Mouse (Mus musculus) small intestine, adult 2 months (tissue): ENCODE data around the gene Ywhah. TPM values are rescaled to one million over a fixed set of nuclear protein-coding genes. Genes with fewer than 3 reads are reported as not detected.

Experiments used
- H3K27ac ChIP-seq: fragments of 200-500 bp; 2 replicates; pipeline ENCODE4 v1.5.1; 2012; ENCODE audit warnings: low read depth, low read length, control low read depth, inconsistent platforms; ENCODE audit not compliant: insufficient read depth
- H3K27me3 ChIP-seq: fragments of 200-500 bp; 2 replicates; pipeline ENCODE4 v1.6.1; 2012; ENCODE audit warnings: mild to moderate bottlenecking, moderate library complexity, low read length, inconsistent platforms; ENCODE audit not compliant: control insufficient read depth, insufficient read depth
- H3K36me3 ChIP-seq: fragments of 200-500 bp; 2 replicates; pipeline ENCODE4 v1.6.1; 2012; ENCODE audit warnings: mild to moderate bottlenecking, low read length, control low read depth, inconsistent platforms; ENCODE audit not compliant: control insufficient read depth, insufficient read depth
- H3K4me1 ChIP-seq: fragments of 200-500 bp; 2 replicates; pipeline ENCODE4 v1.6.1; 2012; ENCODE audit warnings: low read length, inconsistent platforms, mixed read lengths; ENCODE audit not compliant: control insufficient read depth, insufficient read depth, insufficient read length
- H3K4me3 ChIP-seq: fragments of 200-500 bp; 2 replicates; pipeline ENCODE4 v1.5.1; 2012; ENCODE audit warnings: low read depth, mild to moderate bottlenecking, control low read depth, inconsistent platforms, low read length, moderate library complexity
- CTCF ChIP-seq: fragments of 200-500 bp; IDR thresholded peaks from 2 replicates; pipeline ENCODE4 v1.5.1; 2012; ENCODE audit warnings: low read depth, mild to moderate bottlenecking, control low read depth, inconsistent platforms, low read length, moderate library complexity, mixed read lengths; ENCODE audit not compliant: insufficient replicate concordance, insufficient read length; ENCODE audit errors: extremely low read depth
- POLR2A ChIP-seq: fragments of 200-500 bp; IDR thresholded peaks from 2 replicates; pipeline ENCODE4 v1.6.1; 2012; ENCODE audit warnings: low read depth, mild to moderate bottlenecking, control low read depth, inconsistent platforms, low read length, moderate library complexity
- WGBS: fragments of 180-500 bp; shearing (Covaris S2); methylation state at CpG from one replicate; pipeline ENCODE4 v1.1.7; 2018; 5-methylcytosine and 5-hydroxymethylcytosine counted together
- polyA plus RNA-seq: library from polyadenylated mRNA; depleted of rRNA; stranded (reverse); fragments of >200 nt; gene quantifications from 2 replicates; pipeline ENCODE4 v1.2.3, GENCODE M21; 2012

Ywhah gene
- polyA plus RNA-seq, 1 experiment = 188 TPM

- no peak overlapping the region for H3K4me3 ChIP-seq
- no peaks in the 10 kb centered on the region for H3K36me3 ChIP-seq
- WGBS = 70% methylated on average over 4 of the region's 4 CpGs
- no peaks in the 10 kb centered on the region for H3K4me1 ChIP-seq
- TF ChIP-seq CTCF (no peak), POLR2A (no peak)
- no peaks in the 10 kb centered on the region for H3K27me3 ChIP-seq
- no peak overlapping the region for H3K27ac ChIP-seq
These were observed 14.5 kb upstream of the Ywhah start for GRCm38 (mm10) chr5:33004110-33004509.

GRCm38 (mm10) chr5:33005442-33006145 is 13.0 kb upstream of the Ywhah start:
- H3K4me3 ChIP-seq = no peak overlapping the region
- WGBS = 80% methylated on average over 11 of the region's 11 CpGs
- no peaks in the 10 kb centered on the region for H3K4me1 ChIP-seq
- H3K27me3 ChIP-seq = no peaks in the 10 kb centered on the region
- H3K27ac ChIP-seq = no peak overlapping the region
- no peaks in the 10 kb centered on the region for H3K36me3 ChIP-seq
- TF ChIP-seq POLR2A = no peak
- no peak for TF ChIP-seq CTCF

GRCm38 (mm10) chr5:33006670-33007069 is 11.9 kb upstream of the Ywhah start:
- no peaks in the 10 kb centered on the region for H3K4me1 ChIP-seq
- no peaks in the 10 kb centered on the region for H3K27me3 ChIP-seq
- H3K27ac ChIP-seq = no peak overlapping the region
- no peaks in the 10 kb centered on the region for H3K36me3 ChIP-seq
- no peak overlapping the region for H3K4me3 ChIP-seq
- WGBS = 62% methylated on average over 8 of the region's 8 CpGs
- TF ChIP-seq POLR2A (no peak), CTCF (no peak)

- H3K36me3 ChIP-seq = no peaks in the 10 kb centered on the region
- H3K4me1 ChIP-seq = no peaks in the 10 kb centered on the region
- H3K4me3 ChIP-seq = no peak overlapping the region
- no peak overlapping the region for H3K27ac ChIP-seq
- WGBS = 36% methylated on average over 4 of the region's 4 CpGs
- TF ChIP-seq POLR2A (no peak), CTCF (no peak)
- no peaks in the 10 kb centered on the region for H3K27me3 ChIP-seq
These were observed 11.2 kb upstream of the Ywhah start for GRCm38 (mm10) chr5:33007371-33007770.

- Histone ChIP-seq H3K4me3 (no peak overlapping the region), H3K27me3 (no peaks in the 10 kb centered on the region), H3K27ac (no peak overlapping the region), H3K4me1 (no peaks in the 10 kb centered on the region), H3K36me3 (no peaks in the 10 kb centered on the region)
- 79% methylated on average over 2 of the region's 2 CpGs for WGBS
- TF ChIP-seq POLR2A = no peak
These were observed 9.3 kb upstream of the Ywhah start for GRCm38 (mm10) chr5:33009301-33009700.

- H3K27me3 ChIP-seq = no peaks in the 10 kb centered on the region
- TF ChIP-seq POLR2A (no peak), CTCF (no peak)
- H3K36me3 ChIP-seq = no peaks in the 10 kb centered on the region
- 80% methylated on average over 14 of the region's 14 CpGs for WGBS
- no peak overlapping the region for H3K4me3 ChIP-seq
- no peaks in the 10 kb centered on the region for H3K4me1 ChIP-seq
- no peak overlapping the region for H3K27ac ChIP-seq
These were observed 8.5 kb upstream of the Ywhah start for GRCm38 (mm10) chr5:33009818-33010812.
